Mouse (Mus musculus) cerebellum, adult 2 months (tissue): ENCODE measurements around the gene Mymk.

Experiments used
- CTCF ChIP-seq: fragments of 200-500 bp; IDR thresholded peaks from 2 replicates; pipeline ENCODE4 v1.5.1; 2011; ENCODE audit warnings: low read depth, mild to moderate bottlenecking, control low read depth, low read length, moderate library complexity, borderline replicate concordance; ENCODE audit not compliant: insufficient read depth
- POLR2A ChIP-seq: fragments of 200-500 bp; IDR thresholded peaks from 2 replicates; pipeline ENCODE4 v1.6.1; 2011; ENCODE audit warnings: low read length, control low read depth, borderline replicate concordance; ENCODE audit not compliant: insufficient read depth

DNA sequence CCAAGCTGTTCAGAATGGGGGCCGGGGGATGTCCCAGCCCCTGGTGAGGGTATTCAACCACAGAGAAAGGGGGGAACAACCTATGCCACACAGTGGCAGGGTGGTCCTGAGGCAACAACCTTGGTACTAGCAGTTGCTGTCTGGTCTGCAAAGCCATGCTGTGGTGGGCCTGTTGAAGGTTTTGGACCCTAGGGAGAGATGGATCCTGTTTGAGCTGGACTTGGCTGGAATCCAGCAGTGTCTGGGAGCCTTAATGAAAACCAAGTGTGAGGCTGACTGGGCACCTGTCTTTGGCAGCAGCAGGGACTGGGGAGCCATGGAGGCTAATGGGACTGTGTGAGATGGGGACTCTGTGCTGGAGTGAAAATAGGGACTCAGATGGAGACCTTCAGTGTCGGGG, 7.7 kb upstream of the Mymk start:
- TF ChIP-seq CTCF (no peak), POLR2A (no peak)
